Mouse (Mus musculus): ENCODE measurements around the gene Gm30083.

Gene Gm30083

DNA sequence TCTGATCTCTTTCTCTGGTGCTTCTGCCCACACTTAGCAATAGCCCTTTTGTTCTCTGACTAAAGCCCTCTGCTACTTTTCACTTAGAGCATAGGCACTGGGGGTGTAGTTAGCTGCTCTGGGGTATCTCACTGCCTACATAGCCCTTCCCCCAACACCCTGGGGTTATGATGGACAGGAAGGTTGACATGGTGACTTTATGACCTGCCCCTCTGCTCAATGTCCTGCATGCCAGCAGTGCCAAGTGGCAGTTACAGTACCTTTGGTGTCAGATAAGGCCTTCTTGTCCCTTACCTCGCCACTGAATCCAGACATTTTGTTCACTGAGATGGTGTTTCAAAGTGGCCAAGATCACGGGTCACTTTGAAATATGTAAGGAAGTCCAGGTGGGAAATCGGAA is at the start of gene Gm30083:
Gene Gm30083, minus strand, starts transcription at position 120 of the 400 bp plus-strand sequence.
- no peak for DNase-seq (ENCODE audit: extremely low spot score)

DNA sequence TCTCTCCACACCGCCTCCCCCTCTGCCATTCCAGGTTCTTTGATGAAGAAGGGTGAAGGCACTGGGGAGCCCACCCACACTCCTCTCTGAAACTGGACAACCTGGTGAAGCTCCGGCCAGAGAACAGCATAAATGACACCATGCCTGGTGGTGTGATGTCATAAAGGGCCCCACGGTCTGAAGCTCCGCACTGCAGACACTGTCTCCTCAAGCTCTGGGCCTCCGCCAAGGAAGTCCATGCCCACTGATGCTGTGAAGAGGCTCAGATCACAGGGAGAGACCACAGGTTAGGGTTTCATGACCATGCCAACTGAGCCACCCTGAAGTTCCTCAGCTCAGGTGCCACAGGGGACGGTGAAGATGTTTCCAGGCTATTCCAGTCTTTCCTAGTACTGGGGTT is 37.5 kb upstream of the Gm30083 start, which contains the start of gene Antxrl:
Gene Antxrl, plus strand, starts transcription at position 192 of the 400 bp plus-strand sequence.
- no peak for DNase-seq (ENCODE audit: extremely low spot score)

DNA sequence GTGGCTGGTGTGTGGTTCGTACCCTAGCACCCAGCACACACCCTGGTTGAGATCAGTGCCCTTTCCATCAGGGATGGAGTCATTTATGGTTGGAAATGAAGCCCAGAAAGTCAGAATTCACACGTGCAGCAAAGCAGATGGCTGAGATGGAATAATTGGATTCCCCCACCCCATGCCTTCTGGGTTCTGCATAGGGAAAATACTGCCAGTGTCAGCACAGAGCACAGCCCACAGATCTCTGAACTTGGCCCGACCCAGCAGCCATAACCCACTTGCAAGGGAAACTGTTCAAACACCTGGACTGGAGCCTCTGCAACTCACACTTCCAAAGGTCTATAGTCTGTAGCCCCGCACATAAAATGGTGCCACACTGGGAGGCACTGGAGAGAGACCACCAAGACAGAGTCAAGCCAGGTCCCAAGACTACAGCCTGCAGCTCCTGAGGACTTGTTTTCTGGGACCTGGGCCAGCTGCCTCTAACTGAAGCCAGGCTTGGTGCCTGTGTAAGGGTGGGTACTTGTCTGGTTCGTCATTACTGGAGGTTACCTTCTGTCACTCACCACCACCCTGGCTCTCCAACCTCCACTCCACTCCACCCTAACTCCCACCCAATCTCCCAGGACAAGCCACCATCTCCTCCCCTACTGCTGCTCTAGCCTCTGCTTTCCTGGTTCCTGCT is 35.3 kb upstream of the Gm30083 start:
- DNase-seq (ENCODE audit: extremely low spot score) = no peak

DNA sequence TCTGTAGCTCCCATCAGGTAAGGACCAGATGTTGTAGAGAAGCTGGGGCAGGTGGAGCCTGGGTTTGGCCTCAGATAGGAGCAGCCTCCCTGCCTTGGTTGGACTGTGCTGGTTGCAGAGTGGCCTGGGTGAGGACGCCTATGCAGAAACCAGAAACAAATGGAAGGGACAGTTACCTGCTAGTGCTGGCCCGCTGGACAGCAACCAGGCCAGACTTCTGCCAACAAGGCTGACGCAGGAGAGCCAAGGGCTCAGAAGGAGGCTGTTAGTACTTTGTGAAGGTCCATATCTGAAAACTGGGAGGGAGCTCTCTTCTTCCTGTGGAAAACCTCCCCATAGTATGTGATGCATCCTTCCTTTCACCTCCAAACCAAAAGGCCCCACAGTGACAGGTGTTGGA is 28.4 kb upstream of the Gm30083 start:
- DNase-seq (ENCODE audit: extremely low spot score) = no peak

DNA sequence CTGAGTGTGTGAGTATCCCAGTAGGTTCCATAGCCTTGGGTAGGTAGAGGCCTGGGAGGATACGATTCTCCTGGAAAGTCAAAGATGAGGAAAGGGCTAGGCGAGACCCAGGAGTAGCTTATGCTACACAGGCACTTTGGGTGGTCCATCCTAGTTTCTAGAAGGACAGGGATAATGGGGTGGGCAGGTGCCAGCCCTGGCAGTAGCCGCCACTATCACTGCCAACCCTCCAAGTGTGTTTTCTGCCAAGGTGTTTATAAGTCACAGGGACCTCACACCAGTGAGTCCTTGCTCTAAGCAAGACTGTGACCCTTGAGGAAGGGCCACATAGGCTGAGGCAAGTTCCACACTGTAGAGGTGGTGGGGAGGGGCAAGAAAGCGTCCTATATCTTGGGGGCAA is 26.3 kb upstream of the Gm30083 start:
- DNase-seq (ENCODE audit: extremely low spot score) = no peak

DNA sequence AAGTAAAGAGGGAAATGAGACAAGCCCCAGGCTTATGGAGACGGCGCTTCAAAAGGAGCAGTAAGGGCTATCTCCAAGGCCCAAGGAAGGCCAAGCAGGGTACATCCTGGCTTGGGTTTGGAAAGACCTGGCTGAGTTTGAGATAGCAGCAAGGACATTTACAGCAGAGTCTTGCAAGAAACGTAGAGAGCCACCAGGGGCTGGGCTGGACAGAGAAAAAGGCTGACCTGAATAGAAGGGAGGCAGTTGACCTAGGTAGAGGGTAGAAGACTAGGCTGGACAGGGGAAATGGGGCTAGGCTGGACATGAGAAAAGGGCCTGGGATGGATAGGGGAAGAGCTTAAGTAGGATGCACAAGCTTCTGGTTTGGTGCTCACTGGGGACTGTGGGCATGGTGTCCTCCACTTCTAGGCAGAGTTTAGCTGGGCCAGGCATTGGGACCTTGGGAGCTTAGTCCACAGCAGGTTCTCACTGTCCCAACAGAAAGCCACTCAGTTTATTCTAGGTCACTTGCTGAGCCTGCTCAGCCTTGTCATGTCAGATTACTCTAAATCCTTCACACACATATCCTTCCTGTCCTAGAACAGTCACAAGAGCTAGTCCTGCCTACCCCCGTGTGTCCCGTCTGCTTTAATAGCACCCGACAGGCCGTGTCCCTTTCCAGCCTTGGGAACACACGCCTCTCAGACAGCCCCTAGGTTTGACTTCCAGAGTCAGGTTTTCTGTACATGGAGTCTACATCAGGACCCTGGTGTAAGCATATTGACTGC is 19.0 kb upstream of the Gm30083 start:
- no peak for DNase-seq (ENCODE audit: extremely low spot score)

DNA sequence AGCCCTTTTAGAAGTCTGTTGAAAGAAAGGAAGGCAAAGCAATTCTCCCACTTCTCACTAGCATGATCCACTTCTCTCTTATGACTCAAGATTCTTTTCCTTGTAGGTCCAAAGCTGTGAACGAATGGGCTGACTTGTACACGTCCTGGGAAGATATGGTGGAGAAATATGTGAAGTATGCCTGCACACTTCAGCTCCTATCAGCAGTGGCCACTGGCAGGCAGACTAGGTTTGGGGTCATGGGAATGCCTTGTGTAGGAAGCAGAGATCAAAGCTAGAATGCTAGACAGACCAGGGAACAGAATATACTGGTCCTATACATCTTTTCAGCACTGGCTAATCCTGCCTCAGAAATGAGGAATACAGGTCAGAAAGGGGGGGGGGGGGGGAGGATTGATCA is 11.7 kb upstream of the Gm30083 start:
- DNase-seq (ENCODE audit: extremely low spot score) = no peak

DNA sequence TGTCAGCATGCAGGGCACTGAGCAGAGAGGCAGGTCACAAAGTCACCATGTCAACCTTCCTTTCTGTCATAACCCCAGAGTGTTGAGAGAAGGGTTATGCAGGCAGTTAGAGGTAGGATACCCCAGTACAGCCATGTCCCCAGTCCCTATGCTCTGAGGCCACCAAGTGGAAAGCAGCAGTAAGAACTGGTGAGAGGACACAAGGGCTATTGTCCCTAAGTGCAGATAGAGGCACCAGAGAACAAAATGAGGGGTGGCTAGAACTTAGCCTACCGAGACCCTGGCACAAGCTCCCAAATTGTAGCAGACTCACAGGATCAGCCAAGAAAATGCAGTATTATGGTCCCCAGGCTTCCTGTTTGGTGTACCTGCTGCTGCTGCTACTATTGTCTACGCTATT is 2.0 kb upstream of the Gm30083 start:
- no peak for DNase-seq (ENCODE audit: extremely low spot score)

DNA sequence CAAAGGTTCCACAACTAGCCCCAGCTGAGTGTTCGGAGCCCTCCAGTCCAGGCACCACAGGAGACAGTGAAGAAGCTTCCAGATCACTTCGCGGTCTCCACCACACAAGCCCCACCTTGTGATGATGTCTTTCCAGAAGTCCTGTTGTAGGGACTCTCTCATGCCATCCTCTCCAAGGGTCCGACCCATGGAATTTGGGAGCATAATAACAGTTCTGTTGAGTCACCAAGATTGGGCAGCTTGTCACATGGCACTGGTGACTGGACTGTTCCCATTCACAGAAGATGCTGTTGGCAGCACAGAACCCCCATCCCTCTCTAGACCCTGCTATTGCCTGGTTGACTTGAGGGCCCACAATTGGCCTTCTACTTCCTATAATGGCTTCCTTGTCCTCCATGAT is 1.4 kb upstream of the Gm30083 start, which contains the start of gene Gm5460:
Gene Gm5460, plus strand, starts transcription at position 378 of the 400 bp plus-strand sequence.
- no peak for DNase-seq (ENCODE audit: extremely low spot score)

DNA sequence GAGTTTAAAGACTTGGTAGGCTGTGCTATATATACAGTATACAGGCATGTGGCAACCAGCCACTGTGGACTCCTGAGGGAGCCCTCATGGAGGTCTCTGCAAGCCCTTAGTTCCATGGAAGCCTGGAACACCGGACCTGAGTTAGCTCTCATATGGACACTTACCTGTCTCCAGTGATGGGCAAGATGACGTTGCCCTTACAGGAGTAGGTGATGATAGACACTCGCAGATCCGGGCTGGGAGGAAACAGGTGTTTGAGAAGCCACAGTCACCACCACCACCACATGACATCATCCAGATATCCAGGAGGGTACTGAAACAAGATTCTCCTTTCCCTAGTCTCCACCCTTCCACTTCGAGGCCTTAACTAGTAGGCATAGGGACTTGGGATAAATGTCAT is 12.6 kb downstream of the Gm30083 start:
- DNase-seq (ENCODE audit: extremely low spot score) = no peak

DNA sequence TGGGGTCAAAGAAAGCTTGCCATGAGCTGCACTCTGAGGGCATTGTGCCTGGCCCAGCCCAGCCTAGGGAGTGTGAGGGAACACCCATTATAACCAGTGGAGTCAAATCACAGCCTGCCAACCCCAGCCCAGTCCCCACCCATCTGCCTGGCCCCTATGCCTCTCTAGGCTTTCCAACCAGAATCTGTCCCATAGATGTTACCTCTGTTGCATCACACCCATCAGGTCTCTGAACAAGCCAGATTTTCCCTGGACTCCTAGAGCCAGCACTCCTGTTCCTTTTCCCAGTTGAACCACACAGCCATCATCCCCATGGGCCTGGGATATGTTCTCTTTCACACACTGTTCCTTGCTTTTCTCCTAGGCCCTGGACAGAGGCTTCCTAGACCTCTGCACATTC is 13.5 kb downstream of the Gm30083 start:
- no peak for DNase-seq (ENCODE audit: extremely low spot score)

DNA sequence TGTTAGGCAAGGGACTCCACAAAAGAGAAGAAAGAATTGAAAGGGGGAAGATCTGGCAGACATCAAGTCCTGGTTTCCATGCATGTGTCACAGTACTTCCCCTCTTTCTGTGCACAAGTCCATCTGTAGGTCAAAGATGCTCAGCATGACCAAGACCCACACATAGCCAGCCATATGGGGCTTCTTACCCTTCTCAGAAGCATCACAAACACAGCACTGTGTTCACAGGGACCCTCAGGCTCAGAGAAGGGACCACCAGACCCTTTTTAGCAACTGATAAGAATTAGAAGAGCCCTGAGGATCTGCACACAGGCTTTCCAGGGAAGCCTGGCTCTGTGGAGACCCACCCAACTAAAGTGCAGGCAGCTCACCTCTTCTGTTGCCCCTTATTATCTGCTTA is 14.9 kb downstream of the Gm30083 start:
- no peak for DNase-seq (ENCODE audit: extremely low spot score)

DNA sequence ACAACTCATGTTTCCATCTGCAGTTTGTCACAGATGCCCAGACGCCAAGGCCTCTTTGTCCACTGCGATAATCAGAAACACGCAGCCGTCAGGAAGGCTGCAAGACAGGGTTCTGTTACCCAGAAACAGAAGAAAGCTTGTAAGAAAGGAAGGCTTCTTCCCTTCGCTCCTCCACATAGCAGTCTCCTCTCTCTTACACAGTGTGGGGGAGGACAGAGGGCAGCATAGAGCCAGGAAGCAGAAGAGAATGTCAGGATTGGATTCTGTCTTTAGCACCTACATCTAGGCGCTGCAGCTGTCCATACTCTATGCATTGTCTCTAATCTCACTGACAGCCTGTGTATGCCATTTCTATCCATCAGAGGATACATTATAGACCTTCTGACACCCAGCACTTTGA is 17.6 kb downstream of the Gm30083 start:
- no peak for DNase-seq (ENCODE audit: extremely low spot score)

DNA sequence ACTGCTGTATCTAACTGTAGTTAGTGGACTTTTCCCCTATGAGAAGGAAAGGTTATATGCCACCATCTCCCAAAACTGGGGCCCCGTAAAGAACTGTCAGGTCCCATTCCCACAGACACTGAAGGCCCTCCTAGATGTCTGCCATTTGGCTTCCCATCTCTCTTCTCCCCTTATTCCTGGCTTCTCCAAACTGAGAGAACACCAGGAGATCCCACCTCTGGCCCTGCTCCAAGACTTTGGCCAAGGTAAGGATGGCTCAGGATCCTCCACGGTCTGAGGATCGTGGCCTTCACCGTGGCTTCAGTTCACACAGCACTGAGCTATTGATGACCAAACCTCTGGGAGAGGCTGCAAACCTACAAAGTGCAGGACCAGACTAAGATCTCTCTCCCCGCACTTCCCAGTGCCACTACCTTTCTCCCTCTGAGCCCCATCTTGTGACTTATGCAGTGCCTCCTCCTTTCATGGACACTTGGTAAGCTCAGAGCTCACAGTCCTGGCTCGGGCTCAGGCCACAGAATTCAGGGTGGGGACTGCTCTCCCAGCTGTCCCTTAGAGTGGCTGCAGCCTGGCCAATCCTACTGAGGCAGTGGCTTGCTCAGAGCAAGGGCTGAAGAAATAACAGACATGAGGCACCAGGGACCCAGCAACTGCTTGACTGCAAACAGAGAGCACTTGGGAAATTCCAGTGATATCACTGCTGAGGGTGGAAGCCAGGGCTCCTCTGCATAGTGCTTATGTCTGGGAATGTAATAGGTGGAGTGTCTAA is 21.3 kb downstream of the Gm30083 start:
- DNase-seq (ENCODE audit: extremely low spot score) = no peak

DNA sequence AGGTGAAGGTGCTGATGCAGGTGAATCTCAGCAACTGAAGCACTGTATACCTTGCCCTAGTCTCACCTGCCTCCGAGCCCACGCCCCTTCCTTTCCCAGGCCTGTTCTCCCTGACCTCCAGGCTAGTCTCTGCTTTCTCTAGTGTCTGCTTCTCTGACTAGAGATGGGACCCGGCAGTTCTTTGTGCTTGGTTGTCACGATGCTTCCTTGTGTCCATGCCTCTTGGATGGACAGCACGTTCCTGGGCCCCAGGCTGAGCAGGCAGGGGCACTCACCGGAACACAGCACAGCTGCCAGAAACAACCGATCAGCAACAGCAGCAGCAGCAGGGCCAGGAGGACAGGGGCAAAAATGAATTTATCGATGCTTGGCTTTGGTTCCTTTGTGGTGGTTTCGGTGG is 21.9 kb downstream of the Gm30083 start:
- DNase-seq (ENCODE audit: extremely low spot score) = no peak

DNA sequence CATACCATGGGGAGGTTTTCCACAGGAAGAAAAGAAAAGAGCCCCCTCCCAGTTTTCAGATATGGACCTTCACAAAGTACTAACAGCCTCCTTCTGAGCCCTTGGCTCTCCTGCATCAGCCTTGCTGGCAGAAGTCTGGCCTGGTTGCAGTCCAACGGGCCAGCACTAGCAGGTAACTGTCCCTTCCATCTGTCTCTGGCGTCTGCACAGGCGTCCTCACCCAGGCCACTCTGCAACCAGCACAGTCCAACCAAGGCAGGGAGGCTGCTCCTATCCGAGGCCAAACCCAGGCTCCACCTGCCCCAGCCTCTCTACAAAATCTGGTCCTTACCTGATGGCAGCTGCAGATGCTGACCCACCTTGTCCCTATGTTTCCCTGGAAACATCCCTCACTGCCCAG is 23.0 kb downstream of the Gm30083 start:
- no peak for DNase-seq (ENCODE audit: extremely low spot score)

DNA sequence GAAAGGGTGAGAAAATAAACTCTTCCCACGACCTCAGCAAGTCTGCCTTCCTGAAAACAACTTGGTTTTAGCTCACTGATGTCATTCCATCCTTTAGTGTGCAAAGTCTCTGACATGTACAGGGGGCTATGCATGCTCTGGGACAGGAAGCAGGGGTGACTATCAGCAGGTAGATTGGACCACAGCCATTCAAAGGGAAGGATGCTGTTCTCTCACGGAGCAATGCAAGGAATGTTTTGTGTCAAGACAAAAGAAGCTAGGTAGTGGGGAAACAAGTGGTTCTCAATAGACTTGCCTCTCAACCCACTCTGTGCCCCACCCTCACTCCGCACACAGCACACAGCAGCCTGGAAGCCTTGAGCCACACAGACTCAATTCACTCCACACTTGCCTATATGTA is 25.8 kb downstream of the Gm30083 start:
- DNase-seq (ENCODE audit: extremely low spot score) = no peak

DNA sequence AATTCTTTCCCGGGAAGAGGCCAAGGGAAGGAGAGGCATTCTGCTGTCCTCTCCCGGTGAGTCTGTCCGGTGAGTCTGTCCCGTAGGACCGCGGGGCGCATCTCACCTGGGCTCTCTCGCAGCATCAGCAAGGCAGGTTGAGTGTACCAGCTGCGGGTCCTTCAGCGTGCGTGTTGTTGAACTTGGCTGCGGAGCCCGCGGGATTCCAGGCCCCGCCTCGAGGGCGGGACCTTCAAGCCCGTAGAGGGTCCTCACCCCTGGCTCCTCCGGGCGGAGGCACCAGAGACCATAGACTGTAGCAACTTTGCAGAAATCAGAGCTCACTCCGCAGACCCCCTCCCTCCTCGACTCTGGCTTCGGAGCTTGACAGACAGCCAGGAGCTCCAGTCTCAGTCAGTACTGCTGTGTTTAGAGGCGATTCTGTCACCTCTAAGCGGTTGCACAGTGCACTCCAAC is 36.4 kb downstream of the Gm30083 start, which contains the start of gene Zfp488:
Gene Zfp488, minus strand, starts transcription at position 161 of the 456 bp plus-strand sequence.
- DNase-seq (ENCODE audit: extremely low spot score) = peak; percentile 39

DNA sequence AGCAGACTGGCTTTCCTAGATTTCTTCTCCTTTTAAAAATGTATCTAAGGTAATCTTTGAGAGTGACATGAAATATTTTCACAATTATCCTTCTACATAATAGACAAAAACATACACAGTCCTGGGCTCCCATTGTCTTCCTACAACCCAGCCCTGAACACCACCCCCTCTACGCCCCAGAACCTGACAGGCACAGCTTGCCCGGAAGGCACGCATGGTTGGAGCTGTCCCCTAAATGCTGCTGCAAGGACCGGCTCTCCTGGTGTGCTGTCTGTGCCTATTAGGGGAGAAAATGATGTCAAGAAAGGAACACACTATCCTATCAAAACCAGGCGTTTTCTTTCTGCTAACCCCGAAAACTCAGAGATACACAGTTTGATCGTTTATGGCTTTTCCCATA is 37.2 kb downstream of the Gm30083 start:
- DNase-seq (ENCODE audit: extremely low spot score) = no peak

DNA sequence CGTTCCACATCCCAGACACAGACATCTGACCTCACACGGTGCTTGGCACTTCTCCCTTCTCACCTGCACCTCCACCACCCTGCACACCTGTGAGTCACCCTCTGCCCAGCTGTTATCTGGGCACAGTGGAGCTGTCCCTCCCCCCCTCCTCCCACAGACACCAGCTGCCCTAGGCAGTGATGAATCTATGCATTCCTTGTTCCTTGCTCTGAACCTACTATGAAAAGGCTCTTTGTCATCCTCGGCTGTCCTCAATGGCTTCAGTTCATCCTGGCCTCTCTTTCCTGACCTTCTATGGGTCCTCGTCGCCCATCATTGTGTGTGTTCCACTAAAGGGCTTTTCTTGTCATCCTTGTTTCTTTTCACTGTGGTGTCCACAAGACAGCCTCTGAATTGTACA is 40.2 kb downstream of the Gm30083 start:
- no peak for DNase-seq (ENCODE audit: extremely low spot score)

DNA sequence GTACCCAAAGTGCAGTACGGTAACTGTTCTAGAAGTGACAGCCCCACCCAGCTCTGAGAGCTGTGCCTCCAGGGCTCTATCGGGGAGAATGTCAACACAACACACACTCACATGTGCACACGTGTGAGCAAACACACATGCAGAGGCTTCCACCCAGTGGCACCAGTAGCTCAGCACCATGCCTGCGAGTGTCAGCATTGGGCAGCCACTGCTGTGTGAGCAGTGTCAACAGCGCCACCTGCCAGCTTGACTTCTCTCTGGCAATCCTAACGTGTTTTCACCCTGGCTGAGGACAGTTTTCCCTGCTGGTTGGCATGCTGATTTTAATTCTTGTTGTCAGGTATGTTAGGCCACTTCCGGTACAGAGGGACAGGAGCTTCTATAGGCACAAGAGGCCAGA is 42.3 kb downstream of the Gm30083 start:
- DNase-seq (ENCODE audit: extremely low spot score) = peak; percentile 24

DNA sequence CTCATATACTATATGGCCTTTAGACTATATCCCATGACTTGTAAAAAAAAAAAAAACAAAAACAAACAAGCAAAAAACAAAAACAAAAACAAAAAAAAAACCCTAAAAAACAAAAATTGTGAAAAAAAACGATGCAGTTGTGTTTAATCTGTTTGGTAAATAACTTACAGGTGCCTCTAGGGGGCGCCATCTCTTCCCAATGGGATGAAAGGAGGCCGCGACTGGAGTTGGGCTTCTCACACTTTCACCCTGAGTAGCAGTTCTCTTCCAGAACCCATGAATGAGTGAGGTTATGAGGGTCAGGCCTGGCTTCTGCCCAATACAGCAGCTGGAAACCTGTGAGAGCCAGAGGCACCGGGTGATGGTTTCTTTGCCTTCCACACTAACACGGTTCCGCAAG is 49.3 kb downstream of the Gm30083 start:
- DNase-seq (ENCODE audit: extremely low spot score) = no peak

Data from embryo, embryonic 9.5 days (tissue).